Mouse (Mus musculus): Measurements from ENCODE around the gene Gm29554. TPM values are rescaled to one million over a fixed set of nuclear protein-coding genes. Genes with fewer than 3 reads are reported as not detected.

Gene Gm29554
- not detected for polyA plus RNA-seq (2017; shearing (Covaris generic))

GRCm38 (mm10) chrY:12273632-12274031 is at the start of gene Gm29554:
TSS of gene Gm29554 (plus strand) at chrY:12273932.

Other genes with a start within 250 kb of the Gm29554 start
- gene Gm20812, start 108.0 kb downstream of the Gm29554 start, polyA plus RNA-seq (2017; shearing (Covaris generic)) = not detected

Data from effector memory CD4-positive, alpha-beta T cell, adult 5 months (primary cell).